Mouse (Mus musculus): Measurements from ENCODE around the gene Ccdc89. TPM values are rescaled to one million over a fixed set of nuclear protein-coding genes. Genes with fewer than 3 reads are reported as not detected.

The Ccdc89 gene
- total RNA-seq (2021): under 1 TPM in 1 of 2 experiments, not detected in 1; 0.13 TPM
- long read RNA-seq, experiment 1: 0 reads
- long read RNA-seq, experiment 2: 0 reads

DNA sequence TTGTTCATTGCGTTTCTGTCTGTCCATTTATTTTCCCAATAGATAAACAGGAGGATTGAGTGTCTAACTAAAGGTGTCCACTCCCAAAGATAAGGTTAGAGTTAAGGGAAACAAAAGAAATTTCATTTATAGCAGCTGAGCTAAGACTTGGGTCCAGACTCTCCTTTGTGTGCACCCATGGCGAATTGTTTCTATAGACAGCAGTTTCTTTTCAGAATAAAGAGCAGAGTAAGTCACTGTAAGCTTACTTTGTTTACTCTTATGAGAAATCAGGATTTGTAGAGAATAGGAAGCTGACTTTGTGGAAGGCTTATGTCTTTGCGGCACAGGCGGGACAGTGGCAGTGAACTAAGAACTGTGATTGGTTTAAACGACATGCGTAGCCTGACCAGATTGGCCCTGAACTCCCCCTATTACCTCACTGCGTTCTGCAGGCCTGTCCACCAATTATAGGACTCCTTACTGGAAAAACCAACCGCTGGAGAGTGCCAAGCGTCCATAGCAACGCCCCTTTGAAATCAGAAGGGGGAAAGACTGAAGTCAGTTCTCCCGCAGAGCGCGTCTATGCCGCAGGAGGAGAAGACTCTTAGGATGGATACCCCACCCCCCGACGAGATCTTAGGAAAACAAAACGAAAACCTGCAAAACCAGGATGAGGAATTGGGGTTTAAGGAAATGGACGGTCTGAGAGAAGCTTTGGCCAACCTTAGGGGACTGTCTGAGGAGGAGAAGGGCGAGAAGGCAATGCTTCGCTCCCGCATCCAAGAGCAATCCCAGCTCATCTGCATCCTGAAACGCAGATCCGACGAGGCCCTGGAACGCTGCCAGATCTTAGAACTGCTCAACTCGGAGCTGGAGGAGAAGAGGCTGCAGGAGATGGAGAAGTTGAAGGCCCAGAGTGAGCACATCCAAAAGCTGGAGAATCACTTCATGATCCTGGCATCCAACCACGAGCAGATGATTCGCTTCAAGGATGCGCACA, at the start of gene Ccdc89:
Gene Ccdc89 (plus strand): TSS at position 558 of the 982 bp plus-strand sequence.
- intact Hi-C loops (cut with DNase I; ENCODE audit: low total_unique reads): no loop called here
- peak; percentile 81 for DNase-seq

DNA sequence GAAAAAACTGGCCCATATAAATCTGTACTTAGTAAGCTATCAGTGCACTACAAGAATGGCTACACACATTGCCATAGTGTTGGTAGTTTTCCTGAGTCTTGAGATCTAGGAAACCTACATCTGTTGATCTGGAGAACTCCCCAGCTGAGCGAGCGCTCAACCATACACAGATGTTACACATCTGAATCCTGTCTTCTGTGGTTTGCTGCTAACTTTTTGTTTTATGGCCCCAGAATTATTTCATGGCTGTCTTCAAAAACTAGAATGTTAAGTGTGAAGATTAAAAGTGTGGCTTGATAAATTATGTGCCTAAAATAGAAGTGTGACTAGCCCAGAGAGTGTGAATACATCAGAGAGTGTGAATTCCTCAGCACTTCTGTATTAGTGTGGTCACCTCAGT, 42.0 kb upstream of the Ccdc89 start:
- no peak for DNase-seq
- intact Hi-C loops (cut with DNase I; ENCODE audit: low total_unique reads): no loop called here

DNA sequence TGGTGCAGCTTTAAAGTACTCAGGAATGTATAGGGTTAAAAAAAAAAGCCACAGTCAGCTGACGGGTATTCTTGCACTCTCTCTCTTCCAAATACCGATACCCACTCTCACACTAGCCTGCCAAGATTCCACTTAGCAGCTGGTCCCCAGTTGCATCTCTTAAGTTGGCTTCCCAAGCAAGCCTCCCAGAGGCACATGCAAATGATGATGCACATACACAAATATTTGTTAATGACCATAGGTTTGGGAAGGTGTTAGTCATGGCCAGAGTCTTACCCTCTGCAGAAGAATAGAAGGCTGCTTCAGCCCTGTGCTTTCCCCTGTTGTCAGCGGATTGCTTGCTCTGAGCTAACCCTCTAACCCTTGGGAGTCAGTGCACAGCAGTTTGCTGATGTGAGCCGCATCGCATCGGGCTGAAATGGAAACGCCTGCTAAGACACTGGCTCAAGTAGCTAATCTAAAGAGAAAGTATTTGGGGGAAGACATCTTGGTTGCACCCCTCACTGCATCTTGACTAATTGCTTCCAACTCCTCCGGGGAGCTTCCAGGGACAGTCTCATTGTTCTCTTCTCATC, 39.4 kb upstream of the Ccdc89 start:
- intact Hi-C loops (cut with DNase I; ENCODE audit: low total_unique reads): no loop called here
- DNase-seq: peak; percentile 29

DNA sequence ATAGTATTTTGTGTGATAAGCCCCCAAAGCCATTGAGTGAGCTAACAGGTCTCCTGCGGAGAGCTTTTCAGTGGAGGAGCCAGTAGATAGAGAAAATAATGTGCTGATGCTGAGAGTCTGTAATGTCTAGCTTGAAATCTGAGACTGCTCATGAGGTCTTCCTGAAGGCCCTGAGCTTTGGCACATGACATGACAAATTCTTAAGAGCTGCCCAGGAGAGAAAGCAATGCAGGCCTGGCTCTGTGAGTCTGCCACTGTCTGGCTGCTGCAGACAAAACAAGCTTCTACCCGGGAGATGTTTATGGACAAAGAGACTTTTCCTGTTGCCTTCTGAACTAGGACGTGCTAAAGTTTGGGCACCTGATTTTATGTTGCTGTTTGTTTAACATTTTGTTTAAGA, 36.6 kb upstream of the Ccdc89 start:
- DNase-seq: no peak
- intact Hi-C loops (cut with DNase I; ENCODE audit: low total_unique reads): no loop called here

DNA sequence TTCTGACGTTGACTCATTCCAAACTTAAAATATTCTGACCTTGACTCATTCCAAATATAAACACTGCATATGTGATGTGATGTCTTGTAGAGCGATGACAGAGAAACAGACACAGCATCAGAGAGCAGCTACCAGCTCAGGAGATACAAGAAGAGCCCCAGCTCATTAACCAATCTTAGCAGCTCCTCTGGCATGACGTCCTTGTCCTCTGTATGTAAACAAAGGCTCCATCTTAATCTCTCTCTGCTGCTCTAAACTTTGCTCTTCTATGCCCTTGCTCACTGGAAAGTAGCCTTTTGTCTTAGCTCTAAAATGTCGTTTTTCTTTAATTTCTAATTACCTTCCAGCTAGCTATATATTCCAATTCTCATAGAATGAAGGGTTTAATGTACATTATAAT, 31.3 kb upstream of the Ccdc89 start:
- intact Hi-C loops (cut with DNase I; ENCODE audit: low total_unique reads): no loop called here
- DNase-seq: no peak

DNA sequence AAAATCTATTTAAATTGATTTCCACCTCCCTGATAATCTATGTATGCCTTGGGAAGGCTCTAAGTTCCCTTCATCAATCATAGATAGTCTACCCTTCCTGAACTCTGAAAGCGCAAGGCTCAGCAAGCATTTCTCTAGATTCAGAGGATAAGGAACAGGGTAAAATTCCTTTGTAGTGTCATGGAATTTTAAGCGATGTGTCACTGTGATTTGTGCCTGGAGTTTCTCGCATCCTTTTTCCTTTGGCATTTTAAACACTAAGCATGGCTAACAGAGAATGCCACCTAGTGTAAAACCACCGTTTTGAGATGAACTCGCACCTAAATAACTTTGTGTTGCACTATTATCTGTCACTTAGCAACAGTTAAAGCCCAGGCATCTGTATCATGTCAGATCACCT, 30.4 kb upstream of the Ccdc89 start:
- intact Hi-C loops (cut with DNase I; ENCODE audit: low total_unique reads): no loop called here
- no peak for DNase-seq

DNA sequence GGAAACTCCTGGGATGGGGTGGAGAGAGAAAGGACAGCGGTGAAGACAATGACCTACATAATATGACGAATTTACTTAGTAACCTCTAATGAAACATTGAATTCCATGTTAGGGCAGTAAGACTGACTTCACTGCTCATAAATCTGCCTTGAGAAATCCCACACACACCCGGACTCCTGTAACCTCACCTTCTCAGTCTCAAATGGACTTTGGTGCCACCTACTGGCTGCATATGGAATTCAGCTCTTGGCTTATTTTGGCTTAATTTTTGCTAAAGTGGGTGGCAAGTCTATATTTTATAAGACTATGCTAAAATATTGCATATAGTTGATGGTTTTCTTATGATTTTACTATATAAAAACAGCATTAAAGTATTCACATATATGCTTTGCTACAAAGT, 16.4 kb upstream of the Ccdc89 start:
- intact Hi-C loops (cut with DNase I; ENCODE audit: low total_unique reads): loop anchor here (5.0 kb wide), 1 partner anchor 128 kb away; no protein-coding TSS in a partner anchor
- peak; percentile 43 for DNase-seq

DNA sequence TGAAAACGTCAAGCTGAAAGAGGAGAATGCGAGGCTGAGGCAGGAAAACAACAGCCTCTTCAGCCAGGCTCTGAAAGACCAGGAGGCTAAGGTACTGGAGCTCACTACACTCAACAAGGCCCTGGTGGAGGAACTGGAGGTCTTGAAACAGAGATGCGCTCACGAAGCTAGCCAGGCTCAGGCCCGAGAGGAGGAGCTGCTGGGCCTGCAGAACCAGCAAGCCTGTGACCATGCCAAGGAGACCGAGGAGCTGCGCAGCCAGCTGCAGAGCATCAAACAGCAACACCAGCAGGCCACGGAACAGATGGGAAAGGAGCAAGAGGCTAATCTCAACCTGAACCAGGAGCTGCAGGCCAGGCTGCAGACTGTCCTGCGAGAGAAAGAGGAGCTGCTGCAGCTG, 629 bp downstream of the Ccdc89 start:
- intact Hi-C loops (cut with DNase I; ENCODE audit: low total_unique reads): no loop called here
- DNase-seq: peak; percentile 8

DNA sequence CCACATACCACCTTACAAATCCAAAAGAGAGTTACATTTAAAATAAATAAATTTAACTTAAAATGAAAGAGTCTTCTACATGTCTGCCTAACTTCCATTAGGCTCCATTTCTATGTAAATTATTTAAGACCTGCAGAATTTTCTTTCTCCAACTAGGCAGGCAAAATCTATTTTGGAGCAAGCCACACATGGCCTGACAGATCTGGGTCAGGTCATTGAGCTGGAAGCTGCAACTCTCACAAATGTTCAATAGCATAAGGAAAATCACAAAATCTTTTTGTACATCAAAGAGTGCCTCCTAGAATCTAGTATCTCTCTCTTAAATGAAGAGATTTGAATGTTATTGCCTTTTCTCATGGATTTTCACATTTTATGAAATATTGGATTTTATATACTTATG, 5.8 kb downstream of the Ccdc89 start:
- no peak for DNase-seq
- intact Hi-C loops (cut with DNase I; ENCODE audit: low total_unique reads): no loop called here

DNA sequence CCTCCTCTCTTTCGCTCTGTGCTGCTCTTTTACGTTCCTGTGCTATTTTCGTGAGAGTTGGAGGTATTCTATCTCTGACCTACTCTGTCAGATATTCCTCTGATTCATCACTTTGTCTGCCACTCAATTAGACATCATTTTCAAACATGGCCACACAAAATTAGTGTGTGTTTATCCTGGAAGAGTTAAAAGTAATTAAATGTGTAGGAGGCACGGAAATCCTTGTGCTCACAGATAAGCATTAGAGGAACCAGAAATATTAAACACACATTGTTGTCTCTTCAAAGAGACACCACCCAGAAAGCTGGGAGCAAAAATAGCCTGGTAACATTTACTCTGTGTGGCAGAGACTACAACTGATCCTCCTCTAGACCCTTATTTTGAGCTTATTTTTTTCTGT, 13.7 kb downstream of the Ccdc89 start:
- no peak for DNase-seq
- intact Hi-C loops (cut with DNase I; ENCODE audit: low total_unique reads): no loop called here

DNA sequence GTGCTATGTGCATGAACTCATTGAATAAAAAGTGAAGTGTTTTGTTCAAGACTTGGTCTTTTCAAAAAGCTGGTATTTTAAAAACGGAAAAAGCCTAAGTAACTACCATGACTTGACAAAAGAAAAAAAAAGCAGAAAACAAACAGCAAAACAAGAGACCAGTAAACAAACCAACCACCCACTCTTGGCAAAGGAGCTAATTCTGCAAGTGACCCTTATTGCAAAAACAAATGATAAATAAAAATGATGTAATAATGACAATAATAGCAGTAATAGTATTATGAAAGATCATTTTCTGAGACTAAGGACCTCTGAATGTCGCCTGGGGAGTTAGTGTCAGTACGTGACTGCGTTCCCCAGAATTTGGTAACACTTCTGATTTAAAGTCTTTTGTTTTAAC, 15.7 kb downstream of the Ccdc89 start:
- no peak for DNase-seq
- intact Hi-C loops (cut with DNase I; ENCODE audit: low total_unique reads): no loop called here

DNA sequence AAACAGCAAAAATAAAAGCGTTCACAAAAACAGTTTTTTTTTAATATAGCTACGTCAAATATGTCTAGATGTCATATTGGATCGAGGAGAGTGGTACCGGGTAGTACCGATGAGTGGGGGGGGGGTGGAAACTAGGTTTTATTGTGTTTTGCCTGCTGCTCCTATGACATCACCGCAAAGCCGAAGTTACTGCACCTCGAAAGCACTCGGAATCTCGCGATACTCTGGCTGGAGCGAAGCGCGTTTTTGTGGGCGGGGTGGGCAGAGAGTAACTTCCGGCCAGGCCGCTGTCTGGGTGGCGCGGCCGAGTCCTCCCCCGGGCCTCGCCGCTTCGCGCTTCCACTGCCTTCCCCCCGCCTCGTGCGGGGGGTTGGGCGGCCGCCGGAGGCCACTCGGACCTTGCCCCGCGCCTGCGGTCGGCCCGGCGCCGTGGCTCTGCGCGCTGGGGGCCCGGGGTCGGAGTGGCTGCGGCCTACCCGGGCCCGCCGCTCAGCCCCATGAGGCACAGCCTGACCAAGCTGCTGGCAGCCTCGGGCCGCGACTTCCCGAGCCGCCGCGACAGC, 16.2 kb downstream of the Ccdc89 start, which contains the start of gene Crebzf:
Gene Crebzf (plus strand): TSS at position 212 of the 563 bp plus-strand sequence.
- peak; percentile 96 for DNase-seq

DNA sequence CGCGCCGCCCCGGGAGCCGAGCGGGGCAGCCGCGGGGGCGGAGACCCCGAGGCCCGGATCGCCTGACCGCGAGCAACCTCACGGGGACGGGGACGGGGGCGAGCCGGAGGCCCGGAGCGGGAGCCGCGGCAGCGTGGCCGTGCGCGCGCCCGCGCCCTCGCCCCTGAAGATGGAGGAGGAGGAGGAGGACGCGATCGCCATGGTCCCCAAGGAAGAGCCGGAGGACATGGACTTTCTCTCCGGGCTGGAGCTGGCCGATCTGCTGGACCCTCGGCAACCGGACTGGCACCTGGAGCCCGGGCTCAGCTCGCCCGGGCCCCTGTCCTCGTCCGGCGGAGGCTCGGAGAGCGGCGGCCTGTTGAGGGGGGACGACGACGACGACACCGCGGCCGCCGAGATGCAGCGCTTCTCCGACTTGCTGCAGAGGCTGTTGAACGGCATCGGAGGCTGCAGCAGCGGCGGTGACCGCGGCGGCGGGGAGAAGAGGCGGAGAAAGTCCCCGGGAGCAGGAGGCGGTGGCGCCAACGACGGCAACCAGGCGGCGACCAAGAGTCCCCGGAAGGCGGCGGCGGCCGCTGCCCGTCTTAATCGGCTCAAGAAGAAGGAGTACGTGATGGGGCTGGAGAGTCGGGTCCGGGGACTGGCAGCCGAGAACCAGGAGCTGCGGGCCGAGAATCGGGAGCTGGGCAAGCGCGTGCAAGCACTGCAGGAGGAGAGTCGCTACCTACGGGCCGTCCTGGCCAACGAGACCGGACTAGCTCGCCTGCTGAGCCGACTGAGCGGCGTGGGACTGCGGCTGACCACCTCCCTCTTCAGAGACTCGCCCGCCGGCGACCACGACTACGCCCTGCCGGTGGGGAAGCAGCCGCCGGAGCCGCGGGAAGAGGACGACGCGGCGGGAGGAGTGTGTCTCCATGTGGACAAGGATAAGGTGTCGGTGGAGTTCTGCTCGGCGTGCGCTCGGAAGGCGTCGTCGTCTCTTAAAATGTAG, 17.0 kb downstream of the Ccdc89 start:
- peak; percentile 77 for DNase-seq
- intact Hi-C loops (cut with DNase I; ENCODE audit: low total_unique reads): no loop called here

More for the DNA sequence above, 16.2 kb downstream of the Ccdc89 start, which contains the start of gene Crebzf:
- intact Hi-C loops (cut with DNase I; ENCODE audit: low total_unique reads): no loop called here

DNA sequence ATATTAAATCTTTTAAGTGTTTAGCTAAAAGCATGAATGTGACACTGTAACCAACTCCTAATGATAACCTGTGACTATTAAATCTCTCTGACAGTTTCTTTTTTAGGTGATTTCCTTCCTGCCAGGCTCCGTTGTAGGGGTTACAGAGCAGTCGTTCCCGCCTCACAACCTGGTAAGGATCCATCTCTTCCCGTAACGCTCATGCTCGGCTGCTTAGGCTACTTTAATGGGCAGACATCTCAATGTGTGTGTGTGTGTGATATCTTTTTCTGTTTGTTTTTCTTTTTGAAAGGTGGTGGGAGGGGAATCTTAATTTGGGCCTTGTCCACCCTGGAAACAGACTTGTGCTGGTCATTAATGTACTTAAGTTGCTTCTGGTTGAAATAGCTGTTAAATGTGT, 17.8 kb downstream of the Ccdc89 start:
- no peak for DNase-seq
- intact Hi-C loops (cut with DNase I; ENCODE audit: low total_unique reads): no loop called here

DNA sequence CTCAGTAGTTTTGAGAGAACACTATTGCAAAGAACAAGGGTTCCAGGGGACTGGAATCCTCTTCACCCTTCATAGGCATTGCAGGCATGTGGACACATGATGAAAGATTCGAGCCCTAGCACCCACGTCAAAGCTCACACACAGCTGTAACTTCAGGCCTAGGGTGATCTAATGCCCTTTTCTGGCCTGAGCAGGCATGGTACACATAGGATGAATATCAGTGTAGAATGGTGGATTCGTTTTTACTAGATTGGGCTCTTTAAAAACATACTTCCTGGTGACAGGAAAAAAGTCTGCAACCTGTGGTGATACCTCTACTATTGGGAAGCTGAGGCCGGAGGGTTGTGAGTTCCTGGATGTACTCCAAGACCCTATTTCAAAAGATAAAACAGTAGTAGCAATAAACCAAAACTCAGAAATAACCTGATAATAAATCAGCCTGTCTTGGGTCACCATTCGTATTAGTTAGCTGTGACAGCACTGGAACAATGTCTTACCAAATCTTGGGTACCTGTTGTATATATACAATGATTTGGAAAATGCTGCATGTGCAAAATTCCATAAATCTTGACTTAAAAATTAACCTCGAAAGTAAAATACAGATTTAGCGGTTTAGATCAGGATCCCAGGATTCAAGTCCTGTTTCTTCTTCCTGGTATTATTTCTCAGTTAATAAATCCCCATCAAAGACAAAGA, 29.9 kb downstream of the Ccdc89 start:
- intact Hi-C loops (cut with DNase I; ENCODE audit: low total_unique reads): no loop called here

DNA sequence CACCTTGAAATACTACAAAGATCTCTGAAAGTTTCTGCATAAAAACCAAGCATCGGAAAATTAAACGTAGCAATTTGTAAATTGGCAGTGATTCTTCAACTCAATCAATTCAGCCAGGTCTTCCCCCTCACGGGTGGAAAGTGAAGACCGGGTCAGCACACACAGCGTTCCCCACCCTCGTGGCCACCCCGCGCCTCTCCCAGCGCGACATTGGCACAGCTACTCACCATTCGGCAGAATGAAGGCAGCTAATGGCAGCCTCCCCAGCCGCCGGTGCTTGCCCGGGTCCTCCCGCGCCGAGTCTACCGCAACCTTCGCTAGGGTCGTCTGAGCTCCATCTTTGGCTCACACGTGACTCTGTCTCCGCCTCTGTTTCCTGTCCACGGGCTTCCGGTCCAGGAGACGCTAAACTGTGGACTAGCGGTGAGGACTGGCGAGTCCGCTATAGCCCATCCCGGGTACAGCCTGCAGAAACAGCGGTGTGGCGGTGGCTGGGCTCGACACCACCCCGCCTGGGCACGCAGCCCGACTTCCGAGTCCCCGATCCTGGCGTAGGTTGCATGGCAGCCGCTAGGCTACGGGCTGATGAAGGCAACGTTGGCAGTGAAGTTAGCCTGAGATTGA, 30.6 kb downstream of the Ccdc89 start, which contains the start of gene Tmem126a:
Gene Tmem126a (minus strand): TSS at position 385 of the 624 bp plus-strand sequence.
- intact Hi-C loops (cut with DNase I; ENCODE audit: low total_unique reads): no loop called here
- DNase-seq: peak; percentile 89

More for the DNA sequence above, 29.9 kb downstream of the Ccdc89 start:
- DNase-seq: no peak

DNA sequence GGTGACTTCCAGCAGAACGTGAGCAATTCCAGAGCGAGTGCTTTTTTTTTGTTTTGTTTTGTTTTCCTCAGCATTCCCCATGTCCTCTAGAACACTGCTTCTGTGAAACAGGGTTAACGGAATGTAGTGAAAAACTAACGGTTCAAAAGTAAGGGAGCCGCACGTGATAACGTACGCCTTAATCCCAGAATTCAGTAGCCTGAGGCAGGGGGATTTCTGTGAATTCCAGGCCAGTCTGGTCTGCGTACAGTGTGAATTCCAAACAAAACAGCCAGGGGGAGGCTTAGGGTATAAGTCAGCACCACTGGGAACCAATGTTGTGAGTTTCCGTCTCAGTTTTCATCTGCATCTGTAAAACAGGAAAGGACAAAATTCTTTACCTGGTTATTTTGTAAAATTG, 31.1 kb downstream of the Ccdc89 start:
- intact Hi-C loops (cut with DNase I; ENCODE audit: low total_unique reads): no loop called here
- DNase-seq: no peak

DNA sequence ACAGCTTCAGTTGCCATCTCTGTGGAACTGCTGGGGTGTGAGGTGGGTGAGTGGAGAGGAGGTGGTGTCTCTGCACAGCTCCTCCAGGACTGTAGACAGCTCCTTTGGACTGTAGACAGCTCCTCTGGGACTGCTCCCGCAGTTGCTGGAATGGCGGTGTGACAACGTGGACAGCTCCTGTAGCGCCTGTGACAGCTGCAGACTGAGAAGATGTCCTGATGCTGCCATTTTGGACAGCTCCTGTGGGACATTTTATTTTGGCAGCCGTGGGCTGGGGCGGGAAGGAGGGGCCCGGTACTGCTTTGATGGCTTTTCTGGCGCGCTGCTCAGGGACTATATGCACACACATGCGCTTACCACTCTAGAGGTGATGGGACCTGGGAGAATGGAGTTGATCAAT, 34.0 kb downstream of the Ccdc89 start:
- intact Hi-C loops (cut with DNase I; ENCODE audit: low total_unique reads): no loop called here
- DNase-seq: no peak

All from gastrocnemius, postnatal 14 days (tissue).